Mouse (Mus musculus) right cerebral cortex, adult 2 months (tissue): ENCODE measurements around the gene Comt.

Experiments
- DNase-seq, 2 experiments: peaks; one replicate each; pipeline ENCODE4 v3.0.0; 2021 to 2022; ENCODE audit warnings: low spot score in 2 of 2

The Comt gene

GRCm38 (mm10) chr16:18411026-18411649, 15.5 kb downstream of the Comt start:
- DNase-seq: no peak

GRCm38 (mm10) chr16:18410418-18410817, 16.2 kb downstream of the Comt start:
- DNase-seq: no peak

- no peak for DNase-seq
Measured at GRCm38 (mm10) chr16:18409776-18410175, 16.9 kb downstream of the Comt start.

GRCm38 (mm10) chr16:18407912-18408311, 18.7 kb downstream of the Comt start:
- no peak for DNase-seq

- DNase-seq: peak in 1 of 2 experiments; percentile 70
Measured at GRCm38 (mm10) chr16:18406293-18406692, 20.4 kb downstream of the Comt start.

- peak in 1 of 2 experiments; percentile 35 for DNase-seq
Measured at GRCm38 (mm10) chr16:18405876-18406275, 20.8 kb downstream of the Comt start.

- DNase-seq: no peak
Measured at GRCm38 (mm10) chr16:18405091-18405854, 21.4 kb downstream of the Comt start.

GRCm38 (mm10) chr16:18403285-18403684, 23.4 kb downstream of the Comt start:
- no peak for DNase-seq

- no peak for DNase-seq
Measured at GRCm38 (mm10) chr16:18400472-18401216, 26.0 kb downstream of the Comt start.

GRCm38 (mm10) chr16:18400028-18400427, 26.6 kb downstream of the Comt start:
- no peak for DNase-seq

GRCm38 (mm10) chr16:18396791-18397621, 29.6 kb downstream of the Comt start:
- DNase-seq: no peak

- no peak for DNase-seq
Measured at GRCm38 (mm10) chr16:18396201-18396600, 30.5 kb downstream of the Comt start.

- DNase-seq: no peak
Measured at GRCm38 (mm10) chr16:18395620-18396036, 31.0 kb downstream of the Comt start.

GRCm38 (mm10) chr16:18394777-18395619, 31.7 kb downstream of the Comt start:
- DNase-seq: no peak

- no peak for DNase-seq
Measured at GRCm38 (mm10) chr16:18394056-18394455, 32.6 kb downstream of the Comt start.

GRCm38 (mm10) chr16:18393595-18393994, 33.1 kb downstream of the Comt start:
- DNase-seq: no peak

GRCm38 (mm10) chr16:18392469-18393426, 33.9 kb downstream of the Comt start:
- DNase-seq: peak in 1 of 2 experiments; percentile 63

GRCm38 (mm10) chr16:18391728-18392127, 34.9 kb downstream of the Comt start:
- no peak for DNase-seq

GRCm38 (mm10) chr16:18391127-18391526, 35.5 kb downstream of the Comt start:
- no peak for DNase-seq

- DNase-seq: no peak
Measured at GRCm38 (mm10) chr16:18390399-18390798, 36.3 kb downstream of the Comt start.
